Mouse (Mus musculus): ENCODE data around the gene Gm21822. TPM values are rescaled to one million over a fixed set of nuclear protein-coding genes. Genes with fewer than 3 reads are reported as not detected.

The Gm21822 gene
- polyA plus RNA-seq (2017; shearing (Covaris generic)) = not detected

DNA sequence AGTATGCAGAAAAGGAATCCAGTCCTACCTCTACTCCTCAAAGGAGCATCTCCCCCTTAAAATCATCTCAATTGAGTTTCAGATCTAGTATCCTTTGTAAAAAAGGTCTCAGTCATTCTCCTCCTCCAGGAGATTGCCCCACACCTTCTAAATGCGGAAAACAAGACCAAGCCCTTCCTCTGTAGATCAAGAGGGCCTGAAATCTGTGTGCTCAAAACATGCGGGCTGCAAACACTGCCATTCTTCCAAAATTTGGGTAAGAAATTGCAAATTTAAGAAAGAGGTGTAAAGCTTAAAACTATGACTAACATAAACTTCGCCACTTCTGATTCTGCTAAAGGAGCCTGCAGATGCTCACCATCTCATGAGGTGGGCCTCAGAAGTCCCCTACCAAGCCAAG, at the start of gene Gm21822:
TSS of gene Gm21822 (plus strand) at position 301 of the 400 bp plus-strand sequence.

